Mouse (Mus musculus) myocyte (in vitro differentiated cells): ENCODE measurements around the gene Scarf2.

Source experiments
- E2F4 ChIP-seq: IDR thresholded peaks from one replicate; pipeline ENCODE4 v1.6.1; 2011; ENCODE audit warnings: mild to moderate bottlenecking, control low read depth, moderate library complexity; ENCODE audit not compliant: insufficient read depth
- MYOD1 ChIP-seq, 3 experiments: IDR thresholded peaks; one replicate each; pipeline ENCODE4 v1.6.1; 2011; ENCODE audit warnings: control low read depth in 2 of 3, low read depth in 2 of 3, mild to moderate bottlenecking in 2 of 3, moderate library complexity in 1 of 3; ENCODE audit not compliant: insufficient read length in 2 of 3, control insufficient read depth in 1 of 3
- MYOG ChIP-seq, 3 experiments: IDR thresholded peaks; one replicate each; pipeline ENCODE4 v1.6.1; 2011; ENCODE audit warnings: control low read depth in 2 of 3, low read depth in 2 of 3, mild to moderate bottlenecking in 2 of 3; ENCODE audit not compliant: insufficient read length in 2 of 3, control insufficient read depth in 1 of 3, insufficient read depth in 1 of 3
- POLR2A ChIP-seq: IDR thresholded peaks from one replicate; pipeline ENCODE4 v1.6.1; 2011; ENCODE audit warnings: low read depth, mild to moderate bottlenecking, control low read depth, moderate library complexity; ENCODE audit not compliant: insufficient read length
- POLR2AphosphoS2 ChIP-seq: IDR thresholded peaks from one replicate; pipeline ENCODE4 v1.6.1; 2011; ENCODE audit warnings: low read depth, control low read depth; ENCODE audit not compliant: insufficient read length
- TCF12 ChIP-seq: IDR thresholded peaks from one replicate; pipeline ENCODE4 v1.6.1; 2011; ENCODE audit warnings: mild to moderate bottlenecking, control low read depth; ENCODE audit not compliant: poor library complexity, insufficient read depth, severe bottlenecking
- USF1 ChIP-seq: IDR thresholded peaks from one replicate; pipeline ENCODE4 v1.6.1; 2011; ENCODE audit warnings: low read depth, mild to moderate bottlenecking, control low read depth, moderate library complexity

DNA sequence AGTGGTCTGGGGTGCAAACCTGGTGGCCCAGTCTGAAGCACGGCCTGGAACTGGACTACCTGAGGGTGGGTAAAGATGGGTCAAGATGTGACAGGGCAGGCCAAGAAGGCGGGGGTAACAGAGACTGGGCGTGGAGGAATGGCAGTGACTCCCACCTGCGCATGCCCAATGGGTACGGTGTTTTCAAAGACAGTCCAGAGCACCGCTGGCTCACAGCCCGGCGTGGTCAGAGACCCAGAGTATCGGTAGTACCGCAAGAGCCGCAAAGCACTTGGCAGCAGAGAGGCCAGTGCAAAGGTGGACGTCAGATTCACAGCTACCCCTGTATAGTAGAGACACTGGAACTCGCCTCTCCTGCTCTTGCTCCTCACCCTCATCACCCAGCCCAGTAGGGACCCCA, 38.4 kb downstream of the Scarf2 start:
- TF ChIP-seq POLR2AphosphoS2: no peak
- TF ChIP-seq TCF12: no peak
- TF ChIP-seq POLR2A: no peak
- no peak for TF ChIP-seq MYOG (IDR thresholded peaks at IDR 0.05; ENCODE audit: control insufficient read depth in 1 of 3, insufficient read depth in 1 of 3, insufficient read length in 2 of 3, low read depth in 2 of 3)
- no peak for TF ChIP-seq USF1
- TF ChIP-seq E2F4: no peak
- no peak for TF ChIP-seq MYOD1 (IDR thresholded peaks at IDR 0.05; ENCODE audit: control insufficient read depth in 1 of 3, insufficient read length in 2 of 3, low read depth in 2 of 3)
